Mouse (Mus musculus) CD4-positive naive resting alpha-beta T cell, adult 76 days (primary cell): ENCODE results near the gene Vmn1r23. TPM values are rescaled to one million over a fixed set of nuclear protein-coding genes. Genes with fewer than 3 reads are reported as not detected.

ENCODE experiments used
- total RNA-seq: library from RNA; stranded (reverse); gene quantifications from one replicate; pipeline ENCODE4 v1.2.4, GENCODE M21; 2023

Vmn1r23 gene
- total RNA-seq = not detected

DNA sequence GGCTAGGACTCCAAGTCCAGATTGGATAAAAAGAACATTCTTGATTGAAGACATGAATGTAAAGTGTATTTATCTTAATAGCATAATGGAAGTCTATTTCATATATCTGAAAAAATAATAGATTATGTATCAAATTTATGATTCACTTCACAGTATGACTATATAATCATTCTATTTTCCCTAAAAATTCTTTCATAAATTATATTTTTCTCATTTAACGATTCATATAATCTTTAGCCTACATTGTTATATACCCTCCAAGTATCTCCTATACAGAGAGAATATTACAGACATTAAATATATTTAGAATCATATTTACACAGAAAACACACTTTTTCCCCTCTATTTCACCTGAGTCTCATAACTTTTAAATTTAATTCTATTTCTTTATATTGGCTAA is at the start of gene Vmn1r23:
Gene Vmn1r23, minus strand, starts transcription at position 101 of the 400 bp plus-strand sequence.

GRCm38 (mm10) chr6:57961403-57961802 is 34.8 kb upstream of the Vmn1r23 start, which contains the start of gene Vmn1r24:
TSS of gene Vmn1r24 (minus strand) at chr6:57961503.

GRCm38 (mm10) chr6:57907928-57908327 is 18.7 kb downstream of the Vmn1r23 start, which contains the start of gene Vmn1r22:
TSS of gene Vmn1r22 (minus strand) at chr6:57908028.

Other genes starting within 250 kb of the Vmn1r23 start
- gene Pyurf, start 234.8 kb downstream of the Vmn1r23 start, total RNA-seq = 2.8 TPM
- gene Lancl2, start 224.3 kb downstream of the Vmn1r23 start, total RNA-seq = 7.4 TPM
- 48.1 TPM for gene Vopp1, start 101.7 kb downstream of the Vmn1r23 start, total RNA-seq
- not detected for gene Vmn1r21, start 76.5 kb downstream of the Vmn1r23 start, total RNA-seq
- gene Vmn1r22, start 18.8 kb downstream of the Vmn1r23 start, total RNA-seq = not detected
- gene Vmn1r24, start 34.7 kb upstream of the Vmn1r23 start, total RNA-seq = not detected
- gene Vmn1r25, start 54.0 kb upstream of the Vmn1r23 start, total RNA-seq = not detected
- not detected for gene Vmn1r26, start 88.3 kb upstream of the Vmn1r23 start, total RNA-seq